Mouse (Mus musculus): Measurements from ENCODE around the gene Lgr4. TPM values are rescaled to one million over a fixed set of nuclear protein-coding genes. Genes with fewer than 3 reads are reported as not detected.

Lgr4 gene
- polyA plus RNA-seq, 1 experiment from 2014 or later, result 15.1 TPM

- ATAC-seq (ENCODE audit: insufficient number of reproducible peaks, low FRiP score, low TSS enrichment, low read depth), result no peak
- Histone ChIP-seq H3K9me3 (ENCODE audit: control insufficient read depth, low read length) (no peaks in the 10 kb centered on the region), H3K27me3 (ENCODE audit: control insufficient read depth, insufficient read depth, low read length) (no peaks in the 10 kb centered on the region), H3K36me3 (ENCODE audit: control insufficient read depth, insufficient read depth, low read length) (no peaks in the 10 kb centered on the region; the same call in 1 of the 2 replicates), H3K9ac (ENCODE audit: low read length) (no peak overlapping the region), H3K27ac (replicated peaks; ENCODE audit: low read depth, low read length) (no peak overlapping the region), H3K4me1 (ENCODE audit: control insufficient read depth, insufficient read depth, low read length) (peaks cover 6% of the 10 kb centered on the region; the same call in 1 of the 2 replicates), H3K4me2 (ENCODE audit: low read depth, severe bottlenecking) (no peak overlapping the region), H3K4me3 (ENCODE audit: low read depth, low read length) (no peak overlapping the region)
- DNase-seq (ENCODE audit: low spot score), result no peak
- WGBS, result 96% methylated on average over 3 of the region's 3 CpGs
These were observed 6.5 kb downstream of the Lgr4 start for GRCm38 (mm10) chr2:109923945-109924344.

- no peaks in the 10 kb centered on the region; the same call in 1 of the 2 replicates for H3K36me3 ChIP-seq (ENCODE audit: control insufficient read depth, insufficient read depth, low read length)
- H3K4me3 ChIP-seq (ENCODE audit: low read depth, low read length), result no peak overlapping the region
- no peak overlapping the region for H3K9ac ChIP-seq (ENCODE audit: low read length)
- no peak for ATAC-seq (ENCODE audit: insufficient number of reproducible peaks, low FRiP score, low TSS enrichment, low read depth)
- H3K27me3 ChIP-seq (ENCODE audit: control insufficient read depth, insufficient read depth, low read length), result no peaks in the 10 kb centered on the region
- no peak overlapping the region for H3K4me2 ChIP-seq (ENCODE audit: low read depth, severe bottlenecking)
- 92% methylated on average over 4 of the region's 4 CpGs for WGBS
- H3K4me1 ChIP-seq (ENCODE audit: control insufficient read depth, insufficient read depth, low read length), result peaks cover 6% of the 10 kb centered on the region; the same call in 1 of the 2 replicates
- DNase-seq (ENCODE audit: low spot score), result no peak
- H3K9me3 ChIP-seq (ENCODE audit: control insufficient read depth, low read length), result no peaks in the 10 kb centered on the region
- H3K27ac ChIP-seq (replicated peaks; ENCODE audit: low read depth, low read length), result no peak overlapping the region
These were observed 9.5 kb downstream of the Lgr4 start for GRCm38 (mm10) chr2:109926984-109927383.

GRCm38 (mm10) chr2:109927446-109927845 lies 10.0 kb downstream of the Lgr4 start:
- 85% methylated on average over 7 of the region's 7 CpGs for WGBS
- Histone ChIP-seq H3K4me2 (ENCODE audit: low read depth, severe bottlenecking) (no peak overlapping the region), H3K36me3 (ENCODE audit: control insufficient read depth, insufficient read depth, low read length) (no peaks in the 10 kb centered on the region; the same call in 1 of the 2 replicates), H3K4me1 (ENCODE audit: control insufficient read depth, insufficient read depth, low read length) (peaks cover 11% of the 10 kb centered on the region; the same call in 1 of the 2 replicates), H3K9ac (ENCODE audit: low read length) (no peak overlapping the region), H3K27me3 (ENCODE audit: control insufficient read depth, insufficient read depth, low read length) (no peaks in the 10 kb centered on the region), H3K27ac (replicated peaks; ENCODE audit: low read depth, low read length) (no peak overlapping the region), H3K4me3 (ENCODE audit: low read depth, low read length) (no peak overlapping the region), H3K9me3 (ENCODE audit: control insufficient read depth, low read length) (no peaks in the 10 kb centered on the region)
- no peak for ATAC-seq (ENCODE audit: insufficient number of reproducible peaks, low FRiP score, low TSS enrichment, low read depth)
- DNase-seq (ENCODE audit: low spot score), result no peak

GRCm38 (mm10) chr2:109927876-109928275 lies 10.4 kb downstream of the Lgr4 start:
- no peak for DNase-seq (ENCODE audit: low spot score)
- H3K36me3 ChIP-seq (ENCODE audit: control insufficient read depth, insufficient read depth, low read length), result no peaks in the 10 kb centered on the region; the same call in 1 of the 2 replicates
- H3K4me1 ChIP-seq (ENCODE audit: control insufficient read depth, insufficient read depth, low read length), result peaks cover 14% of the 10 kb centered on the region
- ATAC-seq (ENCODE audit: insufficient number of reproducible peaks, low FRiP score, low TSS enrichment, low read depth), result no peak
- H3K4me2 ChIP-seq (ENCODE audit: low read depth, severe bottlenecking), result no peak overlapping the region
- no peaks in the 10 kb centered on the region for H3K27me3 ChIP-seq (ENCODE audit: control insufficient read depth, insufficient read depth, low read length)
- H3K27ac ChIP-seq (replicated peaks; ENCODE audit: low read depth, low read length), result no peak overlapping the region
- H3K9ac ChIP-seq (ENCODE audit: low read length), result no peak overlapping the region
- H3K4me3 ChIP-seq (ENCODE audit: low read depth, low read length), result no peak overlapping the region
- H3K9me3 ChIP-seq (ENCODE audit: control insufficient read depth, low read length), result no peaks in the 10 kb centered on the region

- Histone ChIP-seq H3K36me3 (ENCODE audit: control insufficient read depth, insufficient read depth, low read length) (no peaks in the 10 kb centered on the region; the same call in 1 of the 2 replicates), H3K4me3 (ENCODE audit: low read depth, low read length) (no peak overlapping the region), H3K4me2 (ENCODE audit: low read depth, severe bottlenecking) (no peak overlapping the region), H3K27me3 (ENCODE audit: control insufficient read depth, insufficient read depth, low read length) (no peaks in the 10 kb centered on the region), H3K4me1 (ENCODE audit: control insufficient read depth, insufficient read depth, low read length) (peaks cover 16% of the 10 kb centered on the region), H3K9me3 (ENCODE audit: control insufficient read depth, low read length) (no peaks in the 10 kb centered on the region), H3K9ac (ENCODE audit: low read length) (no peak overlapping the region), H3K27ac (replicated peaks; ENCODE audit: low read depth, low read length) (no peak overlapping the region)
- DNase-seq (ENCODE audit: low spot score) (no peak), ATAC-seq (ENCODE audit: insufficient number of reproducible peaks, low FRiP score, low TSS enrichment, low read depth) (no peak)
- 80% methylated on average over 4 of the region's 4 CpGs for WGBS
These were observed 11.3 kb downstream of the Lgr4 start for GRCm38 (mm10) chr2:109928791-109929190.

GRCm38 (mm10) chr2:109929256-109929655 lies 11.8 kb downstream of the Lgr4 start:
- no peaks in the 10 kb centered on the region; the same call in 1 of the 2 replicates for H3K36me3 ChIP-seq (ENCODE audit: control insufficient read depth, insufficient read depth, low read length)
- no peaks in the 10 kb centered on the region for H3K27me3 ChIP-seq (ENCODE audit: control insufficient read depth, insufficient read depth, low read length)
- no peak overlapping the region for H3K4me2 ChIP-seq (ENCODE audit: low read depth, severe bottlenecking)
- H3K4me1 ChIP-seq (ENCODE audit: control insufficient read depth, insufficient read depth, low read length), result peaks cover 16% of the 10 kb centered on the region
- ATAC-seq (ENCODE audit: insufficient number of reproducible peaks, low FRiP score, low TSS enrichment, low read depth) (no peak), DNase-seq (ENCODE audit: low spot score) (no peak)
- no peak overlapping the region for H3K27ac ChIP-seq (replicated peaks; ENCODE audit: low read depth, low read length)
- 72% methylated on average over 3 of the region's 3 CpGs for WGBS
- H3K9ac ChIP-seq (ENCODE audit: low read length), result no peak overlapping the region
- no peak overlapping the region for H3K4me3 ChIP-seq (ENCODE audit: low read depth, low read length)
- no peaks in the 10 kb centered on the region for H3K9me3 ChIP-seq (ENCODE audit: control insufficient read depth, low read length)

- Histone ChIP-seq H3K4me1 (ENCODE audit: control insufficient read depth, insufficient read depth, low read length) (peaks cover 16% of the 10 kb centered on the region), H3K4me3 (ENCODE audit: low read depth, low read length) (no peak overlapping the region), H3K36me3 (ENCODE audit: control insufficient read depth, insufficient read depth, low read length) (no peaks in the 10 kb centered on the region; the same call in 1 of the 2 replicates), H3K27ac (replicated peaks; ENCODE audit: low read depth, low read length) (no peak overlapping the region), H3K4me2 (ENCODE audit: low read depth, severe bottlenecking) (no peak overlapping the region), H3K27me3 (ENCODE audit: control insufficient read depth, insufficient read depth, low read length) (no peaks in the 10 kb centered on the region), H3K9ac (ENCODE audit: low read length) (no peak overlapping the region), H3K9me3 (ENCODE audit: control insufficient read depth, low read length) (no peaks in the 10 kb centered on the region)
- no peak for ATAC-seq (ENCODE audit: insufficient number of reproducible peaks, low FRiP score, low TSS enrichment, low read depth)
- WGBS, result 97% methylated on average over 5 of the region's 5 CpGs
- DNase-seq (ENCODE audit: low spot score), result no peak
These were observed 12.9 kb downstream of the Lgr4 start for GRCm38 (mm10) chr2:109930366-109930765.

GRCm38 (mm10) chr2:109930771-109931170 lies 13.3 kb downstream of the Lgr4 start:
- ATAC-seq (ENCODE audit: insufficient number of reproducible peaks, low FRiP score, low TSS enrichment, low read depth) (no peak), DNase-seq (ENCODE audit: low spot score) (no peak)
- Histone ChIP-seq H3K9me3 (ENCODE audit: control insufficient read depth, low read length) (no peaks in the 10 kb centered on the region), H3K27ac (replicated peaks; ENCODE audit: low read depth, low read length) (no peak overlapping the region), H3K27me3 (ENCODE audit: control insufficient read depth, insufficient read depth, low read length) (no peaks in the 10 kb centered on the region), H3K4me1 (ENCODE audit: control insufficient read depth, insufficient read depth, low read length) (peaks cover 16% of the 10 kb centered on the region), H3K9ac (ENCODE audit: low read length) (no peak overlapping the region), H3K36me3 (ENCODE audit: control insufficient read depth, insufficient read depth, low read length) (no peaks in the 10 kb centered on the region; the same call in 1 of the 2 replicates), H3K4me2 (ENCODE audit: low read depth, severe bottlenecking) (no peak overlapping the region), H3K4me3 (ENCODE audit: low read depth, low read length) (no peak overlapping the region)
- WGBS, result 94% methylated on average over 4 of the region's 4 CpGs
